Mouse (Mus musculus): ENCODE results near the gene Ppm1l. TPM values are rescaled to one million over a fixed set of nuclear protein-coding genes. Genes with fewer than 3 reads are reported as not detected.

The Ppm1l gene
- polyA plus RNA-seq, 1 experiment from 2014 or later, result 17.0 TPM

DNA sequence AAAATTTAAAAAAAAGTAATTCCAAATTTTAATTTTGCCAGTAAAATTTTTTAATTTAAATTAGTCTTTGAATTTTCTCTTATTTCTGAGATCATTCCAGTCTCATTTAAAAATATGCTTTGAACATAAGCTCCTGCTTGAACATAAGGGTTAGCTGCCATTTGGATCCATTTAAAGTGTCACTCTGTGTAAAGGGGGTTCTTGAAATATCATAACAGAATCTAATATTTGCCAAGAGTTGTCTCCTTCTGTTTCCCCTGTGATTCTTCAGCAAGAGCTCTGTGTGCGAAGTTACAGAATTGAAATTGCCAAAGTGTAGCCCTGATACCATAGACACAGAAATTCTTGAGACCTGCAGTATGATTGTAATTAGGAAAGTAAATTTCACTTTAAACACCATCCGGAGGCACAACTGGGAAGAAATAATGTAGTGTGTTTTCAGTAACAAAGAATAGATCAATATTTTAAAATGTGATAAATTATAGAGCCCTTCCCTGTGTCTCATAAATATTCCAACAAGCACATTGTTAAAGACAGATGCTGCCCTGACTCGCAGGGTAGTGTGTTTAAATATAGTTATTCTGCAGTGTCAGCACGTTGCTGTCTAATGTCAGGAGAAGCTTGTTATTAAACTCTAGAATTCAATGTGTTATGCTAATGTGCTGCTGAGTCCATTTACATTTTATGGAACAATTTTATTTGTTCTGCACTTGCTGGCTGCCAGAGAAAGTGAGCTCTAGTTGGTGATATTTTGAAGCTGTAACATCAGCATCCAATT, 177.8 kb downstream of the Ppm1l start:
- H3K36me3 ChIP-seq (ENCODE audit: control insufficient read depth, insufficient read depth, low read length), result no peaks in the 10 kb centered on the region

DNA sequence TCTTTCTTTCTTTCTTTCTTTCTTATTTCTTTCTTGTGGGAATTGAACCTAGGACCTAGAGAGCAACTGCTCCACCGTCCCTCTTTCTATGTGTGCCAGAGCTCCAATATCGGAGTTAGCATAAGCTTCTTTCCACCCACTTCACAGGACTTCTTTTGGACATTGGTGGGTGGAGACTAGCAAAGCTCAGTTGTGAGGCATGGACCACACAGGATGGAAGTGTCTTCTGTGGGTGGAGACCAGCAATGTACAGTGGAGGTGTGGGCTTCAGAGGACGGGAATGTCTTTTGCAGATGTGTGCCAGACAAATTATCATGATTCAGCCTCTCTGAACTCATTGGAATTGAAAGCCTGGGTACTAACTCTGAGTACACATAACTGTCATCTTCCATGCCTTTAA, 180.5 kb downstream of the Ppm1l start:
- DNase-seq (ENCODE audit: low spot score, missing footprints) (no peak), ATAC-seq (ENCODE audit: low FRiP score) (no peak)
- H3K4me3 ChIP-seq (ENCODE audit: low read depth, low read length), result no peak overlapping the region
- no peak overlapping the region for H3K9ac ChIP-seq (ENCODE audit: low read length)
- H3K36me3 ChIP-seq (ENCODE audit: control insufficient read depth, insufficient read depth, low read length), result no peaks in the 10 kb centered on the region
- no peaks in the 10 kb centered on the region for H3K9me3 ChIP-seq (ENCODE audit: control insufficient read depth, low read length)
- H3K27ac ChIP-seq (ENCODE audit: low read depth, low read length), result no peak overlapping the region
- no peaks in the 10 kb centered on the region for H3K4me1 ChIP-seq (ENCODE audit: control insufficient read depth, insufficient read depth, low read length)
- H3K4me2 ChIP-seq, result no peak overlapping the region
- 86% methylated on average over 3 of the region's 3 CpGs for WGBS
- no peaks in the 10 kb centered on the region for H3K27me3 ChIP-seq (ENCODE audit: control insufficient read depth, insufficient read depth, low read length)

More for the DNA sequence above, 177.8 kb downstream of the Ppm1l start:
- DNase-seq (ENCODE audit: low spot score, missing footprints) (no peak), ATAC-seq (ENCODE audit: low FRiP score) (no peak)
- Histone ChIP-seq H3K4me2 (no peak overlapping the region), H3K4me3 (ENCODE audit: low read depth, low read length) (no peak overlapping the region), H3K9me3 (ENCODE audit: control insufficient read depth, low read length) (no peaks in the 10 kb centered on the region), H3K9ac (ENCODE audit: low read length) (no peak overlapping the region), H3K4me1 (ENCODE audit: control insufficient read depth, insufficient read depth, low read length) (no peaks in the 10 kb centered on the region), H3K27me3 (ENCODE audit: control insufficient read depth, insufficient read depth, low read length) (no peaks in the 10 kb centered on the region), H3K27ac (ENCODE audit: low read depth, low read length) (no peak overlapping the region)
- WGBS, result 79% methylated on average over 4 of the region's 4 CpGs

- Histone ChIP-seq H3K4me2 (no peak overlapping the region), H3K27me3 (ENCODE audit: control insufficient read depth, insufficient read depth, low read length) (no peaks in the 10 kb centered on the region), H3K9ac (ENCODE audit: low read length) (no peak overlapping the region), H3K9me3 (ENCODE audit: control insufficient read depth, low read length) (no peaks in the 10 kb centered on the region), H3K27ac (ENCODE audit: low read depth, low read length) (no peak overlapping the region), H3K4me1 (ENCODE audit: control insufficient read depth, insufficient read depth, low read length) (no peaks in the 10 kb centered on the region), H3K4me3 (ENCODE audit: low read depth, low read length) (no peak overlapping the region), H3K36me3 (ENCODE audit: control insufficient read depth, insufficient read depth, low read length) (no peaks in the 10 kb centered on the region)
- peak; percentile 69; the same call in 1 of the 2 replicates for ATAC-seq (ENCODE audit: low FRiP score)
- WGBS, result 27% methylated on average over 6 of the region's 6 CpGs
- DNase-seq (ENCODE audit: low spot score, missing footprints), result no peak
Measured at GRCm38 (mm10) chr3:69502009-69502408, 185.3 kb downstream of the Ppm1l start.

- ATAC-seq (ENCODE audit: low FRiP score) (no peak), DNase-seq (ENCODE audit: low spot score, missing footprints) (no peak)
- no peaks in the 10 kb centered on the region for H3K36me3 ChIP-seq (ENCODE audit: control insufficient read depth, insufficient read depth, low read length)
- 56% methylated on average over 4 of the region's 4 CpGs for WGBS
- H3K27me3 ChIP-seq (ENCODE audit: control insufficient read depth, insufficient read depth, low read length), result no peaks in the 10 kb centered on the region
- H3K9ac ChIP-seq (ENCODE audit: low read length), result no peak overlapping the region
- no peak overlapping the region for H3K27ac ChIP-seq (ENCODE audit: low read depth, low read length)
- no peak overlapping the region for H3K4me2 ChIP-seq
- no peak overlapping the region for H3K4me3 ChIP-seq (ENCODE audit: low read depth, low read length)
- H3K9me3 ChIP-seq (ENCODE audit: control insufficient read depth, low read length), result no peaks in the 10 kb centered on the region
- H3K4me1 ChIP-seq (ENCODE audit: control insufficient read depth, insufficient read depth, low read length), result no peaks in the 10 kb centered on the region
Measured at GRCm38 (mm10) chr3:69502527-69502926, 185.9 kb downstream of the Ppm1l start.

- Histone ChIP-seq H3K9me3 (ENCODE audit: control insufficient read depth, low read length) (no peaks in the 10 kb centered on the region), H3K27ac (ENCODE audit: low read depth, low read length) (no peak overlapping the region), H3K9ac (ENCODE audit: low read length) (no peak overlapping the region), H3K4me1 (ENCODE audit: control insufficient read depth, insufficient read depth, low read length) (no peaks in the 10 kb centered on the region), H3K27me3 (ENCODE audit: control insufficient read depth, insufficient read depth, low read length) (no peaks in the 10 kb centered on the region), H3K4me3 (ENCODE audit: low read depth, low read length) (no peak overlapping the region), H3K4me2 (no peak overlapping the region), H3K36me3 (ENCODE audit: control insufficient read depth, insufficient read depth, low read length) (no peaks in the 10 kb centered on the region)
- no peak for DNase-seq (ENCODE audit: low spot score, missing footprints)
- no peak for ATAC-seq (ENCODE audit: low FRiP score)
- 85% methylated on average over 7 of the region's 7 CpGs for WGBS
Measured at GRCm38 (mm10) chr3:69505090-69505489, 188.4 kb downstream of the Ppm1l start.

GRCm38 (mm10) chr3:69506352-69506751, 189.7 kb downstream of the Ppm1l start:
- Histone ChIP-seq H3K27me3 (ENCODE audit: control insufficient read depth, insufficient read depth, low read length) (no peaks in the 10 kb centered on the region), H3K4me1 (ENCODE audit: control insufficient read depth, insufficient read depth, low read length) (no peaks in the 10 kb centered on the region), H3K4me3 (ENCODE audit: low read depth, low read length) (no peak overlapping the region), H3K4me2 (no peak overlapping the region), H3K9me3 (ENCODE audit: control insufficient read depth, low read length) (no peaks in the 10 kb centered on the region), H3K9ac (ENCODE audit: low read length) (no peak overlapping the region), H3K36me3 (ENCODE audit: control insufficient read depth, insufficient read depth, low read length) (no peaks in the 10 kb centered on the region), H3K27ac (ENCODE audit: low read depth, low read length) (no peak overlapping the region)
- 81% methylated on average over 4 of the region's 4 CpGs for WGBS
- ATAC-seq (ENCODE audit: low FRiP score) (no peak), DNase-seq (ENCODE audit: low spot score, missing footprints) (peak; percentile 80)

DNA sequence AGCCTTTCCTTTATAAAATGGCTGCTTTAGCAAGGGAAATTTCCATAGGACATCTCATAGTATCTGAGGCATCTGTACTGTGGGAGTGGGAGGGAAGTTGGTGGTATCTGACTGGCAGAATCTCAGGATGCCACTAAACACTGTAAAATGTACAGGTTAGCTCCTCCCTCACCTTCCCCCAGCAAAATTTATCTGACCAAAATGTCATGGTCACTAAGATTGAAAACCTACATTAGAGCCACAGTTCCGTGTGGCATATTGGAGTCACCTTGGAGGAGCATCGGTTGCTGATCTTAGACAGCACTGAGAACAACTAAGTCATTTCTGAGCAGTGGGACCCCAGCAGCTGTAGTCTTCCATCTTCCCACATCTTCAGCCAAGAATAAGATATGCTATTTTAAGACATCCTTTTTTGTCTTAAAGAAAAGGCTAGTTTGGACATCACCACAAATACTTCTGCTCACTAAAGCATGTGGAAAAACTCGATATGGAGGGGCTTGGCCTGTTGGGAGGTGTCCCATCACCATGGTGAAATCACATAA, 192.8 kb downstream of the Ppm1l start:
- H3K4me1 ChIP-seq (ENCODE audit: control insufficient read depth, insufficient read depth, low read length), result no peaks in the 10 kb centered on the region
- no peak overlapping the region for H3K4me2 ChIP-seq
- no peak overlapping the region for H3K4me3 ChIP-seq (ENCODE audit: low read depth, low read length)
- no peak for ATAC-seq (ENCODE audit: low FRiP score)
- DNase-seq (ENCODE audit: low spot score, missing footprints), result peak; percentile 54
- no peaks in the 10 kb centered on the region for H3K27me3 ChIP-seq (ENCODE audit: control insufficient read depth, insufficient read depth, low read length)
- no peaks in the 10 kb centered on the region for H3K9me3 ChIP-seq (ENCODE audit: control insufficient read depth, low read length)
- no peak overlapping the region for H3K27ac ChIP-seq (ENCODE audit: low read depth, low read length)
- WGBS, result 81% methylated on average over 3 of the region's 3 CpGs
- H3K9ac ChIP-seq (ENCODE audit: low read length), result no peak overlapping the region
- no peaks in the 10 kb centered on the region for H3K36me3 ChIP-seq (ENCODE audit: control insufficient read depth, insufficient read depth, low read length)

- no peak for ATAC-seq (ENCODE audit: low FRiP score)
- Histone ChIP-seq H3K4me2 (no peak overlapping the region), H3K4me3 (ENCODE audit: low read depth, low read length) (no peak overlapping the region)
Measured at GRCm38 (mm10) chr3:69511881-69512280, 195.2 kb downstream of the Ppm1l start.

DNA sequence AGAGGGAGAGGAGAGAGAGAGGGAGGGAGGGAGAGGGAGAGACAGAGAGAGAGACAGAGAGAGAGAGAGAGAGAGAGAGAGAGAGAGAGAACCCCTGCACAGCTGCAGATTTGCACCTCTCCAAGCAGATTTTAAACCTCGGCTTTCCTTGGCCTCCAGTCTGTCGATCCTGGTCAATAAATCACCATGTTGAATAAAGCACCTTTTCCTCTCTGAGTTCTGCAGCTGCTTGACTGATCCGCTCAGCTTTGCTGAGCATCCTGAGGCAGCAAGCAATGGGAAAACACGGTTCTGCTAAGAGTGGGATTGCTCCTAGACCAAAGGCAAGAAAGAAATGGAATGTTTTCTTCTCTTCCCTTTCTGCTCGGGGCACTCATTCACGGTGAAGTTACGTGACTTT, 195.7 kb downstream of the Ppm1l start:
- no peak overlapping the region for H3K9ac ChIP-seq (ENCODE audit: low read length)
- H3K4me1 ChIP-seq (ENCODE audit: control insufficient read depth, insufficient read depth, low read length), result no peaks in the 10 kb centered on the region
- 66% methylated on average over 7 of the region's 7 CpGs for WGBS
- DNase-seq (ENCODE audit: low spot score, missing footprints) (peak; percentile 75), ATAC-seq (ENCODE audit: low FRiP score) (no peak)
- no peak overlapping the region for H3K27ac ChIP-seq (ENCODE audit: low read depth, low read length)
- no peaks in the 10 kb centered on the region for H3K9me3 ChIP-seq (ENCODE audit: control insufficient read depth, low read length)
- H3K36me3 ChIP-seq (ENCODE audit: control insufficient read depth, insufficient read depth, low read length), result no peaks in the 10 kb centered on the region
- H3K4me2 ChIP-seq, result no peak overlapping the region
- H3K4me3 ChIP-seq (ENCODE audit: low read depth, low read length), result no peak overlapping the region
- no peaks in the 10 kb centered on the region for H3K27me3 ChIP-seq (ENCODE audit: control insufficient read depth, insufficient read depth, low read length)

More at GRCm38 (mm10) chr3:69511881-69512280, 195.2 kb downstream of the Ppm1l start:
- Histone ChIP-seq H3K27ac (ENCODE audit: low read depth, low read length) (no peak overlapping the region), H3K27me3 (ENCODE audit: control insufficient read depth, insufficient read depth, low read length) (no peaks in the 10 kb centered on the region), H3K9me3 (ENCODE audit: control insufficient read depth, low read length) (no peaks in the 10 kb centered on the region), H3K36me3 (ENCODE audit: control insufficient read depth, insufficient read depth, low read length) (no peaks in the 10 kb centered on the region), H3K4me1 (ENCODE audit: control insufficient read depth, insufficient read depth, low read length) (no peaks in the 10 kb centered on the region), H3K9ac (ENCODE audit: low read length) (no peak overlapping the region)
- peak; percentile 79 for DNase-seq (ENCODE audit: low spot score, missing footprints)
- WGBS, result 64% methylated on average over 7 of the region's 7 CpGs
